Mouse (Mus musculus) v-Abl transformed pro-B cells (cell line): Measurements from ENCODE around the gene Axl.

ENCODE experiments used
- in situ Hi-C, 2 experiments: fragments of 400-800 bp; cut with MboI; formaldehyde crosslinking; loops; one replicate each; pipeline ENCODE4 v1.15.1; 2025; ENCODE audit not compliant: unreplicated experiment in 2 of 2

Axl gene

GRCm38 (mm10) chr7:25756011-25756410, 32.5 kb downstream of the Axl start:
- in situ Hi-C loops = loop anchor here (5.0 to 25.0 kb wide), 9 partner anchors 51 to 1919 kb away; partner anchors contain the start of genes Zfp61 (in 2 of the 2), Zfp94 (in 2 of the 2), Arhgef1 (in 1 of the 2) and Map3k10 (in 1 of the 2)

- in situ Hi-C loops = loop anchor here (5.0 to 25.0 kb wide), 9 partner anchors 52 to 1919 kb away; partner anchors contain the start of genes Zfp61 (in 2 of the 2), Zfp94 (in 2 of the 2), Arhgef1 (in 1 of the 2) and Map3k10 (in 1 of the 2)
These were observed 33.1 kb downstream of the Axl start for GRCm38 (mm10) chr7:25755468-25755833.

DNA sequence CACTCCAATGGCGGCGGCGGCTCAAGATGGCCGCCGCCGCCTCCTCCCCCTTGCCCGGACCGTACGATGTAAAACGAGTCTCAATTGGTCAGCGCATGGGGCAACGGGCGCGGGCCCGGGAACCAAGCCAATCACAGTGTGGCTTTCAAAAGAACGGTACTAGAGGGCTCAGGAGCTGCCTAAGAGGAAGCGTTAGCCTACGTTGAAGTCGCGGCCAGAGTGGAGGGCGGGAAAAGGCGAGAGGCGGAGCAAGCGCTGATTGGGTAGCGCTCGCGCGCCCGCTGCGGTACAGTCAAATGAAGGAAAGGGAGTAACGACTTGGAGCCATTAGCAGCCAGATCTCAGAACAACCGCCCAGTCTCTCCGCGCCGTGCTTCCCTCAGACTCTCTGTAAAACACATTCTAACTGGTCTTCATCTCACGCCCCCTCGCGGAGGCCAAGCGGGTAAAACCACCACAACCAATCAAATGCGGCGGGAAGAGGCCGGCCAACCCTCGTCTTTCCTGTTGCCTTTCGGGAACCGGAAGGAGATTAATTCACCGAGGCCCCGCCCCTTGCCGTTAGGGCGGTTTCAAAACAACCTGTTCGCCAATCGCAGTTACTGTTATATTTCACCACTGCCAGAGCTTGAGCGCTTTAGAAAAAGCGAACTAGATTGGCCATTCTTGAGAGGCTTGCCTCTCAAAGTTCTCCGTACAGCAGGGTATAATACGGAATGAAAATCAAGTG, 33.6 kb downstream of the Axl start, which contains the start of gene Hnrnpul1:
Gene Hnrnpul1, minus strand, starts transcription at position 20 of the 730 bp plus-strand sequence.
- in situ Hi-C loops = loop anchor here (5.0 to 25.0 kb wide), 13 partner anchors 43 to 1920 kb away; partner anchors contain the start of genes Zfp61 (in 2 of the 2), Zfp94 (in 2 of the 2), Arhgef1 (in 1 of the 2) and B9d2 (in 1 of the 2)

DNA sequence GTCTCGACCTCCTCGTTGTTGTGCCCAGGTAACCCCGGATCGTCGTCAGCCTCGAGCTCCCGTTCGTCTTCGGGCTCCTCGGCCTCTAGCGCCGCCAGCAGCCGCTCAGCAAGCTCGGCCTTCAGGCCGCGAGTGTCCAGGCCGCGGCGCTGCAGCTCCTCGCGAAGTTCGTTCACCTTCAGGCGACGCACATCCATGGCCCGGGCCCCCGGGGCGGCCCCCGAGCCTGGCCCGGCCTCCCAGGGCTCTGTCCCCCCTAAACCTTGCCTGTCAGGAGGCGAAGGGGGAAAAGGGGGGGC, 34.1 kb downstream of the Axl start:
- in situ Hi-C loops = loop anchor here (5.0 to 25.0 kb wide), 10 partner anchors 42 to 1920 kb away; partner anchors contain the start of genes Zfp61 (in 2 of the 2), Zfp94 (in 2 of the 2), Arhgef1 (in 1 of the 2) and B9d2 (in 1 of the 2)

DNA sequence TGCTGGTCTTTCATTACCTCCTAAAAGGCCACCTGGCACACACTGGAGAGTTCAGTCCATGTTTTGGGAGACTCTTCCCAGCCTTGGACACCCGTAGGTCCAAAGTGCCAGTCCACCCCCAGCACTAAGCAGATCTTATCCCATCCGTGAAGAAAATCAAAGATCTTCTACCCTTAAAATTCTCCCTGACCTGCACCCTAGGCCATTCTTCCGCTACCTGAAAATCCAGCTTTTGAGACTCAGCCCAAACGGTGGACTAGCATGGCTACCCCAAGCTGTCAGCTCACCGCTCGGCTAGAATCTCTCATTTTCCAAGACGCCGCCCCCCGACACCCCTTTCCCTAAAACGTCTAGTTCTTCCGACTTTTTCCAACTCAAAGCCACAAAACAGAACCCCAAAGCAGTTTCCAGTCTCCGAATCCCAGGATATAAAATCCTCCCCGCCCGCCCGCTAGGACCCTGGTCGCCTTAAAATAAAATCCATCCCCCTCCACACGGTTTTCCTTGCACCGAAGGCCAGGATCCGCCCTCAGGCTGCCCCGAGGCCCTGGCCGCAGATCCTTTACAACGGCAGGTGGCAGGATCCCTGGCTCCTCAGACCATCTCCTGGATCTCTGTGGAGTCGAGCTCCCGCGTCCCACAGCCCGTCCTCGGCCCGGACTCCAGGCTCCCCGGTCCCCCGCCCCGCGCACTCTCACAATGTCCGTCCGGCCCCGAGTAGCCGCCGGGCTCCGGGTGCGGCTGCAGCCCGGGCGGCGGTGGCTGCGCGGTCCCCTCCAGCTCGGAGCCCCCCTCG, 34.7 kb downstream of the Axl start:
- in situ Hi-C loops = loop anchor here (5.0 to 25.0 kb wide), 10 partner anchors 42 to 1921 kb away; partner anchors contain the start of genes Zfp61 (in 2 of the 2), Zfp94 (in 2 of the 2), Arhgef1 (in 1 of the 2) and B9d2 (in 1 of the 2)

DNA sequence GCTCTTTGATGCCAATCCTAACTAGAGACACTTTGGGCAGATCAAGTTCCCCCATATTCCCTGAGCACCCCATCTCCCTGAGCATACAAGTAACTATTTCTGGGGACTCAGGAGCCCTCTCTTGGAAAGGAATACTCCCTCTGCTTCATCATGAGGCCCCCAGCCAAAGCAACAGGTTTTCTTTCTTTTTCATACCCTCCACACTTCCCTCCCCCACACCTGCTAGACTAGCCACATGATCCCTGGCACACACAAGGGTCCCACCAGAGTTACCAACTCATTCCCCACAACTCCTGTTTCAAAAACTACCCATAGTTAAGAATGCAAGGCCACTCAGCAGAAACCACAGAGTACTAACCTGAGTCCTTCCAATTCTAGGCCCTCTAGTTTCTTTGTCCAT, 35.4 kb downstream of the Axl start:
- in situ Hi-C loops = loop anchor here (5.0 to 25.0 kb wide), 10 partner anchors 41 to 1922 kb away; partner anchors contain the start of genes Zfp61 (in 2 of the 2), Zfp94 (in 2 of the 2), Arhgef1 (in 1 of the 2) and B9d2 (in 1 of the 2)

DNA sequence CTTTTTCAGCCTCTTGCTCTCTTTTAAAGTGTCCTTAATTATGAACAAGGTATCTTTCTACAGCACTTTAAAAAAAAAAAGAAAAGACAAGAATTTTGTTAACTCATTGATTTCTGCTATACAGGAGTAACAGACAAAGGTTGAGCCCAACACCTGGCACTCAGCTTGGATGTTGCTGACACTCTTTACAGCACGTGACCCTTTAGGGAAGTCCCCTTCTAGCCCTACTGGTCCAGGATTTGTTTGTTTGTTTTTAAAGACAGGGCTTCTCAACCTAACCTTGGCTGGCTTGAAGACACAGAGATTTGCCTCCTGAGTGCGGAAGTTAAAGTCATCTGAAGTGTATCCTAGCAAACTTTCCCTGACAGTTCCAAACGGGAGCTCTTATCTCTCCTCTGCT, 41.7 kb downstream of the Axl start:
- in situ Hi-C loops = no loop called here

GRCm38 (mm10) chr7:25738277-25738676, 50.2 kb downstream of the Axl start:
- in situ Hi-C loops = loop anchor here in 1 of 2 experiments (10.0 kb wide), 1 partner anchor 253 kb away; no protein-coding TSS in a partner anchor

GRCm38 (mm10) chr7:25736920-25737319, 51.6 kb downstream of the Axl start:
- in situ Hi-C loops = loop anchor here in 1 of 2 experiments (10.0 kb wide), 1 partner anchor 252 kb away; no protein-coding TSS in a partner anchor

GRCm38 (mm10) chr7:25734991-25735390, 53.5 kb downstream of the Axl start:
- in situ Hi-C loops = loop anchor here in 1 of 2 experiments (10.0 kb wide), 1 partner anchor 250 kb away; no protein-coding TSS in a partner anchor

DNA sequence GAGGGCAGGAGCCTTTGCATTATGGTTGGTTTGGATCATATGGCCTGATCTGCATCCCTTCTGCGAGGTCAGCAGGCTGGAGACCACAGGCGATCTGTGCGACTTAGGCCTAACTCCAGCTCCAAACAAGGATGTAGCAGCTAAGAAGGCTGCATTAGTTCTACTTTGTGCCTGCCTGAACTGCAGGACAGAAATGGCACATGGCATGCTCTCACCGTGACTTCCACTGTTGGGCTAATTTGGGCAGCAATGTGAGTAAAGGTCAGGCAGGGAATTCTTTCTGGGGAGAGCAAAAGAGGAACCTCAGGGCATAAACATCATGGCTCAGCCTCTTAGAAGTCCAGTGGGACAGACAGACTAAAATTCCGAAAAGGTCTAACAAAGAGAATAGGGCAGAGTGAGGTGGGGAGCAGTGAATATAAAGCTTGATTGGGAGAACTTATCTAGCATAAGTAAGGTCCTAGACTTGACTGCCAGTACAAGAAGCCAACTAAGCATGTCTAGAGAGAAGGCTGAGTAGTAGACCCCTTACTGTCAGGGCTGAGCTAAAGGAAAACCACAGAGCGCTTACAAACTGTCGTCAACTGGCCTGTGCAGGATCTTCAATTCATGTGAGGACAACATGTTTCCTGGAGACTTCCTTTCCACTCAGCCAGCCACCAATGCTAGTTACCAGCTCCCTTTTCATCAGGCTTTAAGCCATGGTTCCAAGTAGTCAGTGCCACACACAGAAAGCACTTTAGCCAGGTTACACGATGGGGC, 57.0 kb downstream of the Axl start:
- in situ Hi-C loops = loop anchor here in 1 of 2 experiments (10.0 kb wide), 1 partner anchor 247 kb away; no protein-coding TSS in a partner anchor

DNA sequence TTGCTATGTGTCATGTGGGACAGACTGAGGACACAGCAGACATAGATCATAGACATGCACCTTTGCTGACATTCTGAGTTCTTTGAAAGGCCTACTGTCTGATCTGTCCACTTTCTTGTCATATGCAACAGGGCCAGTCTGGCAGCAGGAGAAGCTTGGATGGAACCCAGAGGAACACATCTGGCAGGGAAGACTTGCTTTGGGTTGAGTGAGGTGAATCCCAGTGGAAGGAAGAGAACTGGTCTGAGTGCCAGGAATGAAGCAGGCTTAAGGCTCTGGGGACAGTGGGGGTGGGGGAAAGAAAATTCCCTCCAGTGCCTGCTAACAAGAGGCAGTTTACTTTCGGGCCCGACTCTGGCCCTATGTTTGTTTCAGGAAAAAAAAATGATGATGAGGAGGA, 58.6 kb downstream of the Axl start:
- in situ Hi-C loops = loop anchor here in 1 of 2 experiments (10.0 kb wide), 1 partner anchor 245 kb away; no protein-coding TSS in a partner anchor

GRCm38 (mm10) chr7:25729396-25729795, 59.1 kb downstream of the Axl start:
- in situ Hi-C loops = no loop called here

- in situ Hi-C loops = no loop called here
These were observed 60.7 kb downstream of the Axl start for GRCm38 (mm10) chr7:25727800-25728199.

DNA sequence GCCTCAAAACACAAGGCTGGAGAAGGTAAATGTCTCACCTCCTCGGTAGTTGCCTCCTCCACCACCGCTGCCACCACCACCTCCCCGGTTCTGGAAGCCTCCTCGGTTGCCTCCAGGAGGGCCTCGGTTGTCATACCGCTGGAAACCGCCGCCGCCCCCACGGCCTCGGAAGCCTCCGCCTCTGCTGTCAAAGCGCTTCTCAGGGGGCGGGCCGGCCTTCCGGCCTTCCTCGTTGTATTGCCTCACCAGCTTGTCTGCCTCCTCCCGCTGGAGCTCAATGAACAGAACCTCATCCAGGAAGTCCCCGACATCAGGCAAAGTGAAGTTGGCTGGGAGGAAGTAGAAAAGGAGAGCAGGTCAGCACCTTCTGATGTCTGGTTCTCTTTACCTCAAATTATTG, 62.6 kb downstream of the Axl start:
- in situ Hi-C loops = no loop called here

GRCm38 (mm10) chr7:25721776-25722175, 66.7 kb downstream of the Axl start:
- in situ Hi-C loops = loop anchor here (25.0 kb wide), 3 partner anchors 234 to 1159 kb away; partner anchors contain the start of genes Cd79a (in 1 of the 2), Ceacam1 (in 1 of the 2) and Rps19 (in 1 of the 2)

DNA sequence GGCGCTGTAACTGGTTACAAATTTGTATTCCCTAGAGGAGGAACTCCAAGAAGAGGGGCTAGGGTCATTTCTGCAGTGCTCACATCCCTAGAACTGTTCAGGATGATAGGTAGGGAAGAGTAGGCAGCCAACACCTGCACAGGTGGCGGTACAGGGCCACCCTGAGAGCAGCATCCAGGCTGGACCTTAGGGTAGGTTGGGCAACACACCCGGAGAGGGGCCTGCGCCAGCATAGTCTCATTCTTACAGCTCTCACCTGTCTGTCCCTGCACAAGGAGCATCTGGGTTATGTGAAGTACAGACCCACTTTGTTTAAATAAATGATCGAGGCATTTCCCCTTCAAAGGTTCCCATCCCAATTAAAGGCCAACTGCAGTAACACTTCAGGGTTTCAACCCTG, 67.7 kb downstream of the Axl start:
- in situ Hi-C loops = loop anchor here (25.0 kb wide), 3 partner anchors 233 to 1158 kb away; partner anchors contain the start of genes Cd79a (in 1 of the 2), Ceacam1 (in 1 of the 2) and Rps19 (in 1 of the 2)

GRCm38 (mm10) chr7:25719761-25720610, 68.5 kb downstream of the Axl start:
- in situ Hi-C loops = loop anchor here (5.0 to 25.0 kb wide), 5 partner anchors 38 to 1158 kb away; partner anchors contain the start of genes B3gnt8 (in 1 of the 2), B9d2 (in 1 of the 2), Cd79a (in 1 of the 2) and Ceacam1 (in 1 of the 2)
